Mouse (Mus musculus): Measurements from ENCODE around the gene Ccl28.
"Not testable (repeated sequence)": the region's sequence is repeated elsewhere in the genome, so short reads cannot be mapped to it uniquely, and the experiment has no call there.

Ccl28 gene

DNA sequence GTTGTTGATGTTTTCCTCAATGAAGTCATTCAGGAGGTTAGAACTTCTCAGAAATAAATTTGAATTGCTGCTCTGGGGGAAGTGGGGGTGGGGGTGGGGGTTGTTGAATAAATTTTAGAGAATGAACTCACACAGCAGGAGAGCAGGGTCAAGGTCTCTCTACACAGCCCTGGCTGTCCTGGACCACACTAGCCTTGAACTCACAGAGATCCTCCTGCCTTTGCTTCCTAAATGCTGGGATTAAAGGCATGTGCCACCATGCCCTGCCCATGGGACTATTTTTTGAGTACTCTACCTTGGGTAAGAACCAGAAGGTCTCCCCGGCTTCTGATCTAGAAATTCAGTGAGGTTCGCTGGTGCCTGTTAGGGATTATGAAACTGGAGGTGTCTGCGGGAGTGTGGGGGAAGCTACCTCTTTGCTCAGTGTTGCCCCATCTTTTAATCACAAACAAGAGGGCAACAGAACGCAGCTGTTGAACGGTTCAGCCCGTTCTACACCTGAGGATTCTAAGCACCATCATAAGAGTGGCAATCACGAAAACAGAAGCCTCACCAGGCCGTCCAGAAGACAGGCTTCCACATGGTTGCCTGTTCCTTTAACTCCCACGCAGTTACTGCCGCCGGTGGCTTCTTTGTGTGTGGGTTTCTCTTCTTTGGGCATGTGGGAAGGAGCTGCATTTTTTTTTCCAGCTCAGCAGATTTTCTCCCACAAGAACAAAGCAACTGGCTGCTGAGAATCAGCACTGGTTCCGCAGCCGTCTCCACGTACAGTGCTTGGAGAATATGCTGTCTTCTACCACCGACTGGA is 25.5 kb downstream of the Ccl28 start:
- no peak for DNase-seq

DNA sequence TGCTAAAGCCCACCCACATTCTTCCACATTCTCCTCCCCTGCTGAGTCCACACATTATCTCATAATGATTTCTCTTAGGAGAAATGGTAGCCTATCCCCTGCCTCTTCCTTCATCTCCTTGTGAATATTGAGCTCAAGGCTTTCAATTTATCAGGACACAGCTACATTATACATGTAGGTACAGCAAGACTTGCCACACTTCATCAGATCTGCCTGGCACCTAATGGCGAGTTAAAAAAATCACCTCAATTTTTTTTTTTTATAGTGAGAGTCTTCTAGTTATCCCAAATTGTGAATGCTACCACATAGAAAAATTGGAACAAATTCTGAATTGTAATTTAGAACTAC is 26.1 kb downstream of the Ccl28 start:
- DNase-seq: no peak

DNA sequence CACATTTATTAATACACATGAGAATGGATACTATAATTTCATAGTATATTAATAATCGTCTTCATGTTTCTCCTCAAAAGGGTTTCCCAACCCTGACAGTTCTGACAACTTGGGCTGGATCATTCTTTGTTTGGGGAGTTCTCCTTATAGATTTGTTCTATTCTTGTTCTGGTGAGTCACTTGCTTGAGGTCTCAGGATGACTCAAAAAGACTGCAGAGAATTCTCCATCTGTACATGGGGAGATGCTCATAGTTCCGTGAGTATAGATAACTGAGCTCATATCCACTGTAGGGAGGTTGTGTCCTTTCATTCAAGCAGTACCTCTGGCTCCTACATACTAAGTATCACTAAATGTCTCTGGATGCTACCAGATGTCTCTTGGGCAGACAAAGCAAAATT is 31.1 kb downstream of the Ccl28 start:
- no peak for DNase-seq

DNA sequence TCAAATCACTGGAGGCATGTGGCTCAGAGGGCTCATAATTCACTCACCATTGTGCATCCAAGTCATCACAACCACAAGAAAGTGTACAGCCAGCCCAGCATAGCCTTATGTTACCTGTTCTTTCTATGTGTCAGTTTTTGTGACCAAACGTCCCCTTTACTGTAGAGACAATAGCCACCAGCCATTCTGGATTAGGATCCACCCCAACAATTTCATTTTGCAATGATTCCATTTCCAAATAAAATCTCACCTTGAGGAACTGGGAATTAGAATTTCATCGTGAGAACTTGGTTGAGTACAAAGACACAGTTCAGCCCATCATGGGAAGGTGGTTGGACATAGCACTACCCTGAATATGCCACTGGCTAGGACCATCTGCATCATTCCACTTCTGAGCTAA is 32.6 kb downstream of the Ccl28 start:
- DNase-seq: no peak

DNA sequence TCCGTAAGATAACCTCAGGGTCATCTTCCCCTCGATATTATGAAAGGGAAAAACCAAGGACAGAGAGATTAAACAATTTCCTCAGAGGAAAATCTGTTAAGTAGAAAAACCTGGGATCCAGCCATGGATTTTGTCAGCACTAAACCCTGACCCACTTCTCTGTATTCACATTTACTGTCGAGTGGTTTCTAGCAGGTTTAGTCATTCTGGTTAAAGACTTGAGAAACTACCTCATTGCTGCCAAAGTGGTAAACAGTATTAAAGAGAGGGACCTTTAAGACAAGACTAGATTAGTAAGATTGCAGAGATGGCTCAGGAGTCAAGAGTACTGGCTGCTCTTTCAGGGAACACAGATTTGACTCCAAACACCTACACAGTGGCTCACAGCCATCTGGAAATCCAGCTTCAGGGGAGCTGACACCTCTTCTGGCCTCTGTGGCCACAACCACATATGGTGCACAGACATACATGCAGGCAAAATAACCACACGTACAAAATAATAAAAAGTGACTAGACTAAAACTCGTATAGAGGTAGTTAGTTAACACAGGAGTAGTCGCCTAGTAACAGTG is 33.3 kb downstream of the Ccl28 start:
- no peak for DNase-seq

DNA sequence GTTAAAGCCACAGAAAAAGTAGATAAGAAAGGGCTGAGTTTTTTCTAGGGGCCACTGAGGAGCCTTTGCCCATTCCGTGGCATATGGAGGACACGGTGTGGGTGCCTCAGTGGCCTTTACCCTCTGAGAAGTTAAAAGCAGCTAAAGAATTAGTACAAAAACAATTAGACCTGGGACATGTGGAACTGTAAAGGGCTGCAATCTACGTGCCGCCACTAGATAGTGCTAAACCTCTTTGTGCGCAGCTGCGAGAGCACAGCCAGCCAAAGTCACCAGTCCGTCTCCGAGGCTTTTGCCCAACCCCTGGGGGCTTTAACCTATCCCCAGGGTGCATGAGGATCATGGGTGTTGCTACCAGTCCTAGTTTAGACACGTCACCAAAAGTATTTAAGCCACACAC is 37.8 kb downstream of the Ccl28 start:
- peak; percentile 29 to 41 for DNase-seq

DNA sequence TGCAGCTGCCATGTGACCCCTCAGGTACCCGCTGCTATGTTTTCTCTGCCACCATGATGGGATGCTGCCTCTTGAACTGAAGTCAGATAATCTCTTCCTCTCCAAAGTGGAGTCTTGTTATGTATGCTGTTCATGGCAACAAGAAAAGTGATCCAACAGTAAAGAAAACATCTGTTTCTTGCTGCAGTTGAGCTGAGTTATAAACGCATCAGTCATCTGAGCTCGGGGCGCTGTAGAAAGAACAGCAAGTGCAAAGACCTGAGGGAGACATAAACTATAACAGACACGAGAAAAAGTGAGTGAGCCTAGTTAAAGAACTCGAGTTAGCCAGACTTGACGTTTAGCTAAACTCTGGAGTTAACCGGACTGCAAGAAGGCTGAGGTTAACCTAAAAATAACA is 55.2 kb downstream of the Ccl28 start:
- DNase-seq: no peak

DNA sequence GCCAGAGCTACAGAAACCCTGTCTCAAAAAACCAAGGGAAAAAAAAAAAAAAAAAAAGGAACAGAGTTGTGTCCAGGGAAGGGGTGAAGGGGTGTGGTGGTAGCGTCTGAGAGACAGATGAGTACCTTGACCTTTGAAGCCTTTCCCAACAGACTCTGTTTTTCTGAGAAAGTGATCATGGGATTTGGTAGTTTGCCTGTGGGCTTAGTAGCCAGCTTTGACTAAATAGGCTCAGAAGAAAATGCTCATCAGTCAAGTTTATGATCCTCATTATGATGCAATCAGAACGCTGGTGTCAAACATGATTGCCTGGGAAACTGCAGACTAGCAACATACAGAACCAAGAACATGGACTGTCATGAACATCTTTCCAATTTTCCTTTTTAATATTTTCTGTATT is 56.1 kb downstream of the Ccl28 start:
- DNase-seq: no peak

DNA sequence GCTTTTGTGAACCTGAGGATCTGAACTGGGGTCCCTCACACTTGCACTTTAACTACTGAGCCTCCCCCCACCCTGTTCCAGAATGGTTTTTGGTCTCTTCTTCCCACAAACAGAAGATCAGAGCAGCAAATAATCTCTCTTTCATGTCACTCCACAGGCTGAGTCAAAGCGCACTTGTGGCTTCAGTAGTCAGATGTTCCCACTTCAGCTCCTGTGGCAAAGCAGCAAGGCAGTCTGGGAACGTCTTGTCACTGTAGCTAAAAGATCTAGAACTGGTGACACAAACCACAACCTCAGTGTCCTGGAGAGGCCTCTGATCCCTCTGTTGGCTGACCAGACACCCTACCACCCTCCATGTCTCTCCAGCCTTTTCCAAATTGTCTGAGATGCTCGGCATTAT is 57.5 kb downstream of the Ccl28 start:
- no peak for DNase-seq

DNA sequence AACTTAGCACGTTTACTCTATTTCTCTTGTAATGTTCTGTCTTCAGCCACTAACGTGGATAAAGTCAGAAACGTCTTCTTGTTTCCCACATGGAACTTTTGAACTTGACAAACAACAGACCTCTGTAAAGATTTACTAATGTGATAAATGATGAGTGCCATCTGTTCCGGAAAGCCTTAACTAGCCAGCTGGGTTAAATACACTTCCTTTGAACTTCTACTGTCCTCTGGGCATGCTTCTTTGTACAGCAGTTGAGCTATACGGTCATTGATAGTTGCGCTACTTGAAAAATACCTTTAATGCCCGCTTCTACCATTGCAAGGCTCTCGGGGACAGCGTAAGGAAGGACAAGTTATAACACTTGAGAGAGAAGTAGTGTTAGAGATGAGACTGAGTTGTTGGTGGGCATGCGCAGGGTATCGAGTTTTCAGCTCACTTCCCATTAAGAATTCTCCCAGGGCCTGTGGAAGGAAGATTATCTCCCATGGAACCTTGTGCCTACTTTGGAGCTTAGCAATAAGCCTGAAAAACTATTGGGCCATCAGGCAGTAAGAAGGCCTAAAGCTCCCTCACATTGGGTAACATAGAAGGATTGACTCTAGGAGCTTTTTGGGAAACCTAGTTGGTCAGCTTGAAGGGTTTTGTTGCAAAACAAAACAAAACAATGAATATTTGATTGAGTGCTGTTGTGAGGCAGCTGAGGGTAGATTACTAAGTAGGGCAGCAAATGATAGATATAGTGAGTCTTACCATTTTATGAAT is 61.0 kb downstream of the Ccl28 start:
- DNase-seq: no peak

DNA sequence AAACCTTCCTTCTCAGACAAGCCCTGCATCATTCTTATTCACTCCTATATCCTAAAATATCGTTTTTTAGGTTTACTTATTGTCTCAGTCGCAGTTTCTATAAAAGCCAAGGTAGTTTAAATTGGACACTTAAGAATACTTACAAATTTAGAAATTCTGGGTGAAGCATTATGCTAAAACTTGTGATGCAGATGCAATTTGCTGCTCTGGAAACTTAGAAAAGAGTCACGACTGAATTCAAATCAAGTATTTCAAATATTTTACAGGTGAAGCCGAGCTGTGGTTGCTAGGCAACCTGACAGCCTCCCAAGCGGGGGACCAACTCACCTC is 66.1 kb downstream of the Ccl28 start:
- no peak for DNase-seq

DNA sequence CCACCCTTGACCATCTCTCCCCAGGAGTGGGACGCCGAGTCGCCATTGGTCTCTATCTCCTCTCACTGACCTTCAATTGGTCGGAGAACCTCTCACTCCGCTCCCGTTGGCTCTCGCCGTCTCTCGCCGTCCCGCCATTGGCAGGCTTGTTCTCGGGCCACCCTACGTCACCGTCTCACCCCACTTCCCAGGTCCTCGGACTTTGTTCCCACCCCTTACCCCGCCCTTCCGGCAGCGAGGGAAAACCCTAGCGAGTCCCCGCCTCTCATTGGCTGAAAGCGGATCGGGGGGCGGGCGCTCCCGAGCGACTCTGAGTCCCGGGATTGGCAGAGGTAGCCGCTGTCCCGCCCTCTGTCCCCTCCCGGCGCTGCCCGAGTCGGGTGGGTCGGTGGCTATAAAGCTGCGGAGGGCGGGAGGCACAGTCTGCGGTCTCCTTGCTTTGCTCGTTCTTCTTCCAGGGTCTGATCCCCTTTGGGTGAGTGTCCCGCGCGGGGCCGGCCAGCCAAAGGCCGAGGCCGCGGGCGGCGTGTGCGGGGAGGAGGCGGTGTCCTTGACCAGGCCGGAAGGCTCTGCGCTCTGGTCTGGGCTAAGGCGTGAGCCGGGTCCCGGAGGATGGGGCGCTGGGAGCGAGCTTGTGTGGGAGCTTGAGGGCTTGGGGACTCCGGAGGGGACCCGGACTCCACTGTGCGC is 66.6 kb downstream of the Ccl28 start, which contains the start of gene Hmgcs1:
Hmgcs1 (plus strand) TSS at position 341 of the 690 bp plus-strand sequence.
- DNase-seq: peak; percentile 99 to 100

DNA sequence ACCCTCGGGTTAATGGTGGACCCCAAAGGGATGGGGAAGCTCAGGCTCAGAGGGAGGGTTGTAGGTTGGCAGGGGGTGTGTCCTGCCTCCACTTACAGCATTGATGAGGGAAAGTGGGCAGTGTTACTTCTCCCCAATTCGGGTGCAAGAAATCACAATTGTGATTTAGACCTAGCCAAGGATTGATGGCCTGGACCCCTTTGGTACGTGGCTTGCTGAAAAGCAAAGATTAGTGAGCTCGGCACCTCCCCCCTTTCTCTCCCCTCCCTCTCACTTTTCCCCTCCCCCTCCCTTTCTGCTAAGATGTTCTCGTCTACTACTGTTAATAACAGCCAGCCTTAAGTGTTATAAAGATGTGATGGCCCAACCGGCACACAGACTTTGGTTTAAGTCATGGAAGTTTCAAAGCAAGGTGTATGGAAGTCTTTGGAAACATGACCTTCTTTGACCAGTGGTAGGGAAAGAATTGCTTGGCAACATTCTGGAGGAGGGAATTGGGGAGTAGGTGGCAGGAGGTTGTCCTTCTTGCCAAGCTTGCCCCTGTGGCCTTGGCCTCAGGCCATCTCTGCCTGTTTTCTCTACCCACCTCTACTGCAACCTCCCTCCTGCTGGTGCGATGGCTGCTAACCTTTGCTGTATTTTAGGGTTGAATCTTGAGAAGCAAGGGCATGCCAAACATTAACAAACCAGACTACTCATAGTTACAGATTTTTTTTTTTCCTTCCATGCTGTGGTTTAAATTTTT is 67.4 kb downstream of the Ccl28 start:
- no peak for DNase-seq

DNA sequence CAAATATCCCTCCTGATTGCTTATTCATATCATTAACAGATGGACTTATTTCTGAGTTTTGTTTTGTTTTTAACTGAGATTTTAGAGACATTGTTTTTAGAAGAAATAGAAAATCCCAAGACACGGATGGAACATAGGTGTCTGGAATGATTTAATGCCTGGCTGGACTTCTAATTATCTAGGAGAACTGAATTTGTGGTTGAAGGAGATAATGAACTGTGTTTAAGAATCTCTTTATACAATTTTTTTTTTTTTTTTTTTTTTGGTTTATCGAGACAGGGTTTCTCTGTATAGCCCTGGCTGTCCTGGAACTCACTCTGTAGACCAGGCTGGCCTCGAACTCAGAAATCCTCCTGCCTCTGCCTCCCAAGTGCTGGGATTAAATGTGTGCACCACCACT is 68.3 kb downstream of the Ccl28 start:
- DNase-seq: not testable (repeated sequence)

DNA sequence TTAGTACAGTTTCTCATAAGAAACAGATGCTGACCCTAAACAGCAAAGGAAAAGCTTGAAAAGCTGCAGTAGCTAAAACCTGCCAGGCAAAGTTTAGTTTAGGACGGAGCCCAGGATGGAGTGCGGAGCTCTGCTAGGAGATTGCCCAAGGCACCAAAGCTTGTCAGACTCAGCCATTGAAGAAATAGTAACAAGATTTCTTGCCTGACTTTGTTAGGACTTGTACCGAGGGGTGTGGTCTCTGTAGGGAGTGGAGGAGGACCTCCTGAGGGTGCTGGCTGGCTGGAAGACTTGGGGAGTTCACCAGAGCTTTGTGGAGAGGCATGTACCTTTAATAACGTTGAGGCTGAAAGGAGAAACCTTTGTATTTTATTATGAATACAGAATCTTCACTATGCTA is 72.1 kb downstream of the Ccl28 start:
- no peak for DNase-seq

DNA sequence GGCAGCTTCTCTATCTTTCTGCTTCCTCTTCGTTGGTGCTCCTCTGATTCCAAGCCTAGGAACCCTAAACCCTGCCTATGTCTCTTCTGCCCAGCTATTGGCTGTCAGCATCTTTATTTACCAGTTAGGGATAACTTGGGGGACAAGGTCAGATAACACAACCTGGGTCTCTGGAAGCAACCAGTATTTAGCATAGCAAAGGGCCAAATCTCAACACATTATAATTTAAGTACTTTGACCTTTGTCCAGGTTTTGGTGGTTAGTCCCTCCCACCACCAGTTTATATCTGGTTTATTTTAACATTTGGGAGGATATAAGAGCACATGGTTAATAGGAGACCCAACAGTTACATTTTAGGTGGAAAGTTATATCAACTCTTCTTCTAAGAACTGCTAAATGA is 72.9 kb downstream of the Ccl28 start:
- no peak for DNase-seq

DNA sequence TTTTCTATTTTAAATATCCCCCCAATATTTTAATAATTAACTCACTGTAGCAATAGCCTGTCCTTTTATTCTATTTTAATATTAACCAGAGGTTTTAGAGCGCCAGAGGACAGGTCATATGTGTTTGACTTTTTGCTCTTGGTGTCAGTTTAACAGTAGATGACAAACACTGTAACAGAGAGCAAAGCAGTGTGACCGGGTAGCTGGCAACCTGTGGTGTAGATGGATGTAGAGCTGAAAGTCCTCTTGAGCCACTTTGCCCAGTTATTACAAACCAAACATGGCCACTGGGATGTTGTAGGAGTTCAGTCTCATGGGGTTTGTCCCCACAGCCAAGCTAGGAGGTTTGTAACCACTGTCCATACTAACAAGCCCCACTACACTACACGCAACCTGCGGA is 74.8 kb downstream of the Ccl28 start:
- no peak for DNase-seq
